Mouse (Mus musculus) cerebellum, adult 18-20 months (tissue): Measurements from ENCODE around the gene Rin1.
A peak's percentile ranks its signal among the peaks of the same experiment; 100 is the strongest.

Source experiments
- DNase-seq, 2 experiments: peaks; one replicate each; pipeline ENCODE4 v3.0.0; 2021

Rin1 gene

DNA sequence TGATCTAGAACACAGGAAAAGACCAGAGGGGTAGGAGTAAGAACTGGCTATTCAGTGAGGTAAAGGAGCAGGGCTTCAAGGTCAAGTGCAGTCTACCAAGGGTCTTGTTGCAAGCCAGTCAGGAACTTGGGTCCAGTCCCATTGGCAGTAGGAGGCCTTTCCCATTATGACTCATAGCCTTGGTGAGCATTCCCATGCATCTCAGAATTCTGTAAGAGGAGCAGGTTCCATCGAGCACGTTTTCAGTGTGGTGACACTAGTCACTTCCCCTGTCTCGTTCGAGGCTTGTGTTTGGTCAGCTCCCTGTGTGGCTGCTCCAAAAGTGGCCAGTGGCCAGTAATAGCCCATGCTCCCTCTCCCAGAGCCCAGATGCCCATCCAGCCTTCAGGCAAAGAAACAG is 4.8 kb upstream of the Rin1 start:
- no peak for DNase-seq

GRCm38 (mm10) chr19:5048138-5049056 is 1.9 kb upstream of the Rin1 start:
- DNase-seq: no peak

GRCm38 (mm10) chr19:5049325-5049724 is 956 bp upstream of the Rin1 start:
- DNase-seq: no peak

- DNase-seq: peak in 1 of 2 experiments; percentile 43
These were observed 750 bp downstream of the Rin1 start for GRCm38 (mm10) chr19:5051031-5051430.

DNA sequence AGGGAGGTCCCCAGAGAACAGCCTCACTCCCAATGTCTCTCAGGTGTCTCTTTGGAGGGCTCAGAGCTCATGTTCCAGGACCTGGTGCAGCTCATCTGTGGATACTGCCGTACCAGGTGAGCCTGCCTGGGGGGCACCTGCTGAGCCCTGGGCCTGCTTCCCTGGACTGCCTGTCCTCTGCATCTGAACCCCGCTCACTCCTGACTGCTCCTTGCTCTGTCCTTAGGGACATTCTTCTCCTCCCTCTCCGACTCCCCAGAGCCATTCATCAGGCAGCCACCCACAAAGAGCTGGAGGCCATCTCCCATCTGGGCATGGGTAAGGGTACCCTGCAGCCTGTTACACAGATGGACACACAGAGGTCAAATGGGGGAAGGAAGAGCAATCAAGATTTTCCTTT is 1.2 kb downstream of the Rin1 start:
- DNase-seq: peak in 1 of 2 experiments; percentile 38

DNA sequence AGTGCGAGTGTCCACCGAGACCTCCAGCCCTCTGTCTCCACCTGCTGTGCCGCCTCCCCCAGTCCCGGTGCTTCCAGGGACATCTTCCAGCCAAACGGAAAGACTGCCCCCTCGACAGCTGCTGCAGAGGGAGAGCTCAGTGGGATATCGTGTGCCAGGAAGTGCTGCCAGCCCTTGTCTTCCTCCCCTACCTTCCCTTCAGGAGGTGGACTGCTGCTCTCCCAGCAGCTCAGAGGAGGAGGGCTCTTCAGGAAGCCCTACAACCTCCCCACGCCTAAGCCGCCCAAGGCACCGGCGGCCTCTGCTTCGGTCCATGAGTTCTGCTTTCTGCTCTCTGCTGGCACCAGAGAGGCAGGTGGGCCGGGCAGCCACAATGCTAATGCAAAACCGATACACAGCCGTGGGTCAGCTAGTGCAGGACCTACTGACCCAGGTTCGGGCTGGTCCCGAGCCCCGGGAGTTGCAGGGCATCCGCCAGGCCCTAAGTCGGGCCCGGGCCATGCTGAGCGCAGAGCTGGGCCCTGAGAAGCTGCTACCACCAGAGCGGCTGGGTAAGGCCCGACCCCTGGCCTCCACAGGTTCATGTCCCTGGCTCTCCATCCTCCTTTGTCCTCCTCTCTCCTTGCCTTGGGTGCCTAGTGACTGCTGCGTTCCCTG is 2.0 kb downstream of the Rin1 start:
- peak; percentile 58 to 64 for DNase-seq

- DNase-seq: peak; percentile 71 to 79
These were observed 2.6 kb downstream of the Rin1 start for GRCm38 (mm10) chr19:5052853-5053252.

DNA sequence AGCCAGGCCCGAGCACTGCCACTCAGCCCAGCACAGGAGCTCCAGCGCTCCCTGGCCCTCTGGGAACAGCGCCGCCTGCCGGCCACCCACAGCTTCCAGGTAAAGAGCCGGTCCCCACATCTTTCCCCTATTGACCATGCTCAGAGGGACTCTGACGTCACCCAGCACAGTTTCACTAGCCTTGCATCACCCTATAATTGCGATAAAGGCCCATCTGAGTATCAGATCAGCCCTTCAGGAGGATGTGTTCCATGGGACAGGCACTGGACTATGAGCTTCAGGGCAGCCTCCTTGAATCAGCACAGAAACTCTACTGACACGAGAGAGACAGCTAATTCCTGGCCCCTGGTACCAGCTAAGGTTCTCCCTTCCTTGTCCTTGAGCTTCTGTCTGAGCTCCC is 3.6 kb downstream of the Rin1 start:
- peak; percentile 74 to 80 for DNase-seq

DNA sequence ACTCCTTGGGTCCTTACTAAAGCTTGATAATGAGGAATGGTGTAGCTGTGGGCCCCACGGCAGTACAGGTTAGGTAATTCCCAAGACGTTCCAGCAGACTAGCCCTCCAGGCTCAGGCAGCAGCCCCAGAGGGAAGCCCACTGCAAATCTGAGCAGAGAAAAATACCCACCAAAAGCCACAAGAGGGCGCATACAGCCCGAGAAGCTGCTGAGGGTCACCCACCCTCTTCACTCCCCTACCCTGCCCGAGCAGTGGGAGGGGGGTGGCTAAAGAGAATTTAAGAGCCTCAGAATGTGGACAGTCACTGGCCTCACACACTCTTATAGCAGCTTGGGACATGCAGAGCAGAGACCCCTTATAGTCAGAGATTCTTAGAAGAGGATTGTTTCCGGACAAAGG is 6.0 kb downstream of the Rin1 start:
- peak in 1 of 2 experiments; percentile 45 for DNase-seq

DNA sequence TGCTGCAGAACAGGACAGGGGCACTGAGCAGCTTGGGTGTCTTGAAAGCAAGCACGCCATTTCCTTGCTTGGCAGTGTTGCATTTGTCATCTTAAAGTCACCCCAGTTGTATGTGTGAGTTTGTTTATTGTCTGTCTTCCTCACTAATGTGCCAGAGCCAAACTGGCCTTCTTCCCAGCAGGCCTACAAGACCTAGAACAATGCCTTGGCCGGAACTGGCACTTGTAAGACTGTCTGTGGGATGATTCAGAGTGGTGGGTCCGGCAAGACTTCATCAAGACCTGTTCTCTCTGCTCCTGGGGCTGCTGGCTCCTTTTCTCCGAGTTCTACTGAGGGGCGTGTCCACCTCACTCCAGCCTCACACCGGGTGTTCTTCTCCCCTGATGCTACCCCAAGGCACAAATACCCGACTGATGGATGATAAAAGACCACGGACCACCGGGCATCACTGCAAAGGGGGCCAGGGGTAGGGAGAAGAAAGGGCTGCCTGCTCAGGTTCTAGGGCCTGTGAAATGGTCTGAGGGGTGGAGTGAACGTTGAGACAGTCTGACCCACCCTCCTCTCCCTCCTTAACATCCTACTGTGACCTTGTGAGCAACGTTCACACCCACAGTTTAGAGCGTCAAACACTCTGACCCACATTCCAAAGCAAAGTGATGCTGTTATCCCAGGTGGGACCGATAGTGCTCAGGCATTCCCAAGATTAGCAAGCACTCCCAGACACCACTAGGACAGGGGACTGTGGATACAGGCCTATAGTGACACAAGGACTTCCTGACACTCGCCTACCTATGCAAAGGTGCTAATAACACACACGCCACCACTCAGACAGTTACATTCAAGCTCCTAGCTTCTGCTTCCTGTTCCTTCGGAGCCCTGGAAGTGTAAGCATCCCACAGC is 7.8 kb downstream of the Rin1 start:
- no peak for DNase-seq

GRCm38 (mm10) chr19:5058801-5059771 is 8.8 kb downstream of the Rin1 start:
- DNase-seq: no peak

DNA sequence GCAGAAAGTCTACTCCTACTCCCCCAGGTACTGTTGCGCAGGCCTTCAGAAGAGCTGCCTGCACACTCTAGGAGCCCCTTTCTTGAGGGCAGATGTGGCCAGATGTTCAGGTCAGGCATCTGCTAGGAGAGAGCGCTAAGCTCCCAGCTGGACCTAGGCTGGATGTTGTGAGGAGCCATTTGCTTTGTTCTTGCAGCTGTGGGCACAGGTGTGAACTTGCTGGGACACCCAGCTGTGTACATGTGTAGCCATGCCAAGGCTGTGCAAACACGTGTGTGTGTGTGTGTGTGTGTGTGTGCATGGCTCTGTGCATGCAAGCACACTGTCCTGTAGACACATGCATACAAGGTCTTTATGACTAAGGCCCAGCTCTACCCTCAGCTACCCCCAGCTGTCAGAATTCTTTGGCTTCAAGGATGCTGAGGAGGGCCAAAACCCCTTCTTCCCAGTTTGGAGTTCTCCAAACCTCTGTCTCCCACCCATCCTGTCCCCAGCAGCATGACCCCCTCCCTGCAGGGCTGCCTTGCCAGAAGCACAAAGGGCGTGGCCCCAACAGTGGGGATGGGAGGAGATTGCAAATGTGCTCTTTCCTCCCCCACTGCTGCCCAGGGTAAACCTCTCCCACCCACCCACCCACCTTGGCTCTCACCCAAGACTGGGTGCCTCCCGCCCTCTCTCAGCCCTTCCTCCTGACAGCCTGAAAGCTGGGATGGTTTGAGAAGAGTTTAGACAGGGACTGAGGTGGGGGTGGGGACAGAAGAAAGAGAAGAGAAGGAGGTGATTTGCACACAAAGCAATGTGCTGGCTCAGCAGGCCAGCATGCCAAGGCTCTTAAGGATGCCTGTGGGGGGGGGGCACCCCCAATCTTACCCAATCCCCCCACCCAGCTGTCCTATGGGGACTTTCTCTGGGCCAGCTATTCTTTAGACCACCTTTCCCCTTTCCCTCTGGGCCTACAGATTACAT is 10.4 kb downstream of the Rin1 start:
- DNase-seq: no peak

DNA sequence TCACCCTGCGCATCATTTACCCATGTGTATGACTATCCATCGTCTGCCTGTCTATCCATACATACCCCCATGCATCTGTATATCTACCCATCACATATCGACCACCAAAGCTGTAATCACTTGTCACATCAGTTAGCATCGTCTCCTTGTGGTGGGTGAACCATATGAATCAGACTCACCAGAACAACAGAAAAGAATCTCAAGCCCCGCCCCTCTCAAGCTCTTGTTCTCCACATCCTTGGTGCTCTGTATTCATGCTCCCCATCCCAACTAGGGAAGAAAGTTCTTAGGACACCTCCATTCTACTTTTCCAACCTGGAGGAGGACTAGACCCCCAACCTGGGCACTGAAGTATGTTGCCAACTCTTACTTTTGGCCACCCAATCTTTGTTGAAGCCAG is 11.8 kb downstream of the Rin1 start:
- no peak for DNase-seq

- no peak for DNase-seq
These were observed 12.2 kb downstream of the Rin1 start for GRCm38 (mm10) chr19:5062446-5062845.

DNA sequence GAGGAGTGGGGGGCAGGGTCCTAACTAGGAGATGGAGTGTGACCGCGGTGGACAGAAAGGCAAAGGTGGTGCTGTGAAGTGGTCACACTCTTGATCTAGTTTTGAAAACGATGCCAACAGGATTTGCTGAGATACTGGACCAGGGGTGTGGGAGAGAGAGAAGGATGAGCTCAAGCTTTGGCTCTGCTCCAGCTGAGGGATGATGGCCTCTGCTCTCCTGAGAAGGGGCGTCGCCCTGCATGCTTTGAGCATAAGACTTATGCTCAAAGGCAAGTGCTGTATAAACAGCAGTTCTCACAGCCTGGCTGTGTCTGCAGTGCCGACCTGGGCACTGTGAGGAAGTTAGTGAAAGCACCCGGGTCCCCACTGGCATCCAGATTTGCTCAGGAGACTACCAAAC is 14.8 kb downstream of the Rin1 start:
- no peak for DNase-seq

GRCm38 (mm10) chr19:5067040-5067799 is 16.9 kb downstream of the Rin1 start:
- DNase-seq: no peak

DNA sequence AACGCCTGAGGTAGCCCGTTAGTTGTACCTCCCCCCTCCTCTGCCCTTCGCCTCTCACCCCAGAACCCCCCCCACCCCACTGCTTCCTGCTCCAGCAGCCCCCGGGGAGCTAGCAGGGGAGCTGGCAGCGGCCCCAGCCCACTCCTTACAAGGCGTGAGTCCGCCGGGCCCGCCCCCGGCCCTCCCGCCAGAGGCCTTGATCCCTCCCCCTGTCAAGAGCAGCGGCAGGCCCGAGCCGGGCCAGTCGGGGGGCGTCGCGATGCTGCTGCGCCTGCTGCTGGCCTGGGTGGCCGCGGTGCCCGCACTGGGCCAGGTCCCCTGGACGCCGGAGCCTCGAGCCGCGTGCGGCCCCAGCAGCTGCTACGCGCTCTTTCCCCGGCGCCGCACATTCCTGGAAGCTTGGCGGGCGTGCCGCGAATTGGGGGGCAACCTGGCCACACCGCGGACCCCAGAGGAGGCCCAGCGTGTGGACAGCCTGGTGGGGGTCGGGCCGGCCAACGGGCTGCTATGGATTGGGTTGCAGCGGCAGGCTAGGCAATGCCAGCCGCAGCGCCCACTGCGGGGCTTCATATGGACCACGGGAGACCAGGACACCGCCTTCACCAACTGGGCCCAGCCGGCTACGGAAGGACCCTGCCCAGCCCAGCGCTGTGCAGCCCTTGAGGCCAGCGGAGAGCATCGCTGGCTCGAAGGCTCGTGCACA is 17.7 kb downstream of the Rin1 start, which contains the start of gene Cd248:
Cd248 (plus strand) TSS at position 212 of the 703 bp plus-strand sequence.
- no peak for DNase-seq

DNA sequence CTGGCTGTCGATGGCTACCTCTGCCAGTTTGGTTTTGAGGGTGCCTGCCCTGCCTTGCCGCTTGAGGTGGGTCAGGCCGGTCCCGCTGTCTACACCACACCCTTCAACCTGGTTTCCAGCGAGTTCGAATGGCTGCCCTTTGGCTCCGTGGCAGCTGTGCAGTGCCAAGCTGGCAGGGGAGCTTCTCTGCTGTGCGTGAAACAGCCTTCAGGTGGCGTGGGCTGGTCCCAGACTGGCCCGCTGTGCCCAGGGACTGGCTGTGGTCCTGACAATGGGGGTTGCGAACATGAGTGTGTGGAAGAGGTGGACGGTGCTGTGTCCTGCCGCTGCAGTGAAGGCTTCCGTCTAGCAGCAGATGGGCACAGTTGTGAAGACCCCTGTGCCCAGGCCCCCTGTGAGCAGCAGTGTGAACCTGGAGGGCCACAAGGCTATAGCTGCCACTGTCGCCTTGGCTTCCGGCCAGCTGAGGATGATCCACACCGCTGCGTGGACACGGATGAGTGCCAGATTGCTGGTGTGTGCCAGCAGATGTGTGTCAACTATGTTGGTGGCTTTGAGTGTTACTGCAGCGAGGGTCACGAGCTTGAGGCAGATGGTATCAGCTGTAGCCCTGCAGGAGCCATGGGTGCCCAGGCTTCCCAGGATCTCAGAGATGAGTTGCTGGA is 18.4 kb downstream of the Rin1 start:
- no peak for DNase-seq

GRCm38 (mm10) chr19:5069486-5069885 is 19.2 kb downstream of the Rin1 start:
- no peak for DNase-seq
